Mouse (Mus musculus) lung, embryonic 15.5 days (tissue): ENCODE results near the gene Tmco4. TPM values are rescaled to one million over a fixed set of nuclear protein-coding genes. Genes with fewer than 3 reads are reported as not detected.

Experiments
- ATAC-seq: fragments of 200-750 bp; cut with Nextera tagmentation; 2 replicates; pipeline ENCODE4 v1.8.0; 2017; ENCODE audit warnings: moderate number of reproducible peaks, borderline replicate concordance; ENCODE audit not compliant: low FRiP score, low TSS enrichment; ENCODE audit errors: extremely low read depth
- H3K27ac ChIP-seq: fragments of 300-500 bp; sonication (generic); 2 replicates; pipeline ENCODE4 v1.5.1; 2015; ENCODE audit warnings: moderate library complexity, mild to moderate bottlenecking, inconsistent platforms
- H3K27me3 ChIP-seq: fragments of 300-500 bp; sonication (generic); 2 replicates; pipeline ENCODE4 v1.6.1; 2015; ENCODE audit warnings: inconsistent platforms
- H3K36me3 ChIP-seq: fragments of 300-500 bp; sonication (generic); 2 replicates; pipeline ENCODE4 v1.6.1; 2015; ENCODE audit warnings: inconsistent platforms
- H3K4me1 ChIP-seq: fragments of 300-500 bp; sonication (generic); 2 replicates; pipeline ENCODE4 v1.6.1; 2015; ENCODE audit warnings: inconsistent platforms
- H3K4me2 ChIP-seq: fragments of 300-500 bp; sonication (generic); 2 replicates; pipeline ENCODE4 v1.6.1; 2015; ENCODE audit warnings: inconsistent platforms, mild to moderate bottlenecking, moderate library complexity
- H3K4me3 ChIP-seq: fragments of 300-500 bp; sonication (generic); 2 replicates; pipeline ENCODE4 v1.5.1; 2015; ENCODE audit warnings: mild to moderate bottlenecking, inconsistent platforms
- H3K9ac ChIP-seq: fragments of 300-500 bp; sonication (generic); 2 replicates; pipeline ENCODE4 v1.6.1; 2015; ENCODE audit warnings: inconsistent platforms
- H3K9me3 ChIP-seq: fragments of 300-500 bp; sonication (generic); 2 replicates; pipeline ENCODE4 v1.6.1; 2016; ENCODE audit warnings: inconsistent platforms
- WGBS: fragments of 180-500 bp; shearing (Covaris S2); methylation state at CpG from one replicate; pipeline ENCODE4 v1.1.7; 2015; 5-methylcytosine and 5-hydroxymethylcytosine counted together
- polyA plus RNA-seq: library from polyadenylated mRNA; unstranded; fragments of >200 nt; fragmentation: Nextera tagmentation; extraction: Ambion mirVana; gene quantifications from 2 replicates; pipeline ENCODE4 v1.2.1, GENCODE M21; 2015

The Tmco4 gene
- polyA plus RNA-seq, 1 experiment from 2014 or later: 5.4 TPM

GRCm38 (mm10) chr4:139046354-139046753, 73.7 kb downstream of the Tmco4 start:
- no peak overlapping the region for H3K4me3 ChIP-seq
- no peak overlapping the region for H3K27ac ChIP-seq
- no peaks in the 10 kb centered on the region for H3K9me3 ChIP-seq
- H3K27me3 ChIP-seq: no peaks in the 10 kb centered on the region
- no peaks in the 10 kb centered on the region for H3K36me3 ChIP-seq
- no peak overlapping the region for H3K9ac ChIP-seq
- H3K4me1 ChIP-seq: no peaks in the 10 kb centered on the region
- H3K4me2 ChIP-seq: no peak overlapping the region
- no peak for ATAC-seq
- 62% methylated on average over 5 of the region's 5 CpGs for WGBS

- no peak for ATAC-seq
- no peak overlapping the region for H3K4me3 ChIP-seq
- H3K9ac ChIP-seq: no peak overlapping the region
- no peaks in the 10 kb centered on the region for H3K27me3 ChIP-seq
- H3K27ac ChIP-seq: no peak overlapping the region
- no peaks in the 10 kb centered on the region for H3K4me1 ChIP-seq
- H3K9me3 ChIP-seq: no peaks in the 10 kb centered on the region
- H3K4me2 ChIP-seq: no peak overlapping the region
- WGBS: 67% methylated on average over 6 of the region's 6 CpGs
- no peaks in the 10 kb centered on the region for H3K36me3 ChIP-seq
Observed at GRCm38 (mm10) chr4:139048518-139048917, 75.8 kb downstream of the Tmco4 start.

GRCm38 (mm10) chr4:139052796-139053195, 80.1 kb downstream of the Tmco4 start:
- H3K27ac ChIP-seq: no peak overlapping the region
- no peaks in the 10 kb centered on the region for H3K27me3 ChIP-seq
- H3K4me3 ChIP-seq: no peak overlapping the region
- no peaks in the 10 kb centered on the region for H3K9me3 ChIP-seq
- no peaks in the 10 kb centered on the region for H3K4me1 ChIP-seq
- no peaks in the 10 kb centered on the region for H3K36me3 ChIP-seq
- H3K9ac ChIP-seq: no peak overlapping the region
- no peak overlapping the region for H3K4me2 ChIP-seq
- ATAC-seq: no peak
- 79% methylated on average over 7 of the region's 7 CpGs for WGBS

GRCm38 (mm10) chr4:139053391-139053790, 80.7 kb downstream of the Tmco4 start:
- Histone ChIP-seq H3K9ac (no peak overlapping the region), H3K4me1 (no peaks in the 10 kb centered on the region), H3K9me3 (no peaks in the 10 kb centered on the region), H3K4me3 (no peak overlapping the region), H3K4me2 (no peak overlapping the region), H3K36me3 (no peaks in the 10 kb centered on the region), H3K27ac (no peak overlapping the region), H3K27me3 (no peaks in the 10 kb centered on the region)
- WGBS: 35% methylated on average over 5 of the region's 5 CpGs
- ATAC-seq: no peak

GRCm38 (mm10) chr4:139054300-139054923, 81.7 kb downstream of the Tmco4 start:
- no peaks in the 10 kb centered on the region for H3K4me1 ChIP-seq
- H3K4me2 ChIP-seq: no peak overlapping the region
- no peaks in the 10 kb centered on the region for H3K9me3 ChIP-seq
- no peaks in the 10 kb centered on the region for H3K36me3 ChIP-seq
- H3K9ac ChIP-seq: no peak overlapping the region
- WGBS: 49% methylated on average over 9 of the region's 9 CpGs
- no peaks in the 10 kb centered on the region for H3K27me3 ChIP-seq
- H3K4me3 ChIP-seq: no peak overlapping the region
- no peak overlapping the region for H3K27ac ChIP-seq
- no peak for ATAC-seq

- H3K27me3 ChIP-seq: no peaks in the 10 kb centered on the region
- no peaks in the 10 kb centered on the region for H3K36me3 ChIP-seq
- H3K27ac ChIP-seq: no peak overlapping the region
- H3K9me3 ChIP-seq: no peaks in the 10 kb centered on the region
- ATAC-seq: no peak
- no peak overlapping the region for H3K9ac ChIP-seq
- WGBS: 74% methylated on average over 4 of the region's 4 CpGs
- no peak overlapping the region for H3K4me2 ChIP-seq
- no peaks in the 10 kb centered on the region for H3K4me1 ChIP-seq
- no peak overlapping the region for H3K4me3 ChIP-seq
Observed at GRCm38 (mm10) chr4:139055336-139055735, 82.6 kb downstream of the Tmco4 start.

GRCm38 (mm10) chr4:139055744-139056143, 83.1 kb downstream of the Tmco4 start:
- no peaks in the 10 kb centered on the region for H3K27me3 ChIP-seq

GRCm38 (mm10) chr4:139057291-139057690, 84.6 kb downstream of the Tmco4 start:
- Histone ChIP-seq H3K9ac (no peak overlapping the region), H3K9me3 (no peaks in the 10 kb centered on the region), H3K36me3 (no peaks in the 10 kb centered on the region), H3K4me3 (no peak overlapping the region), H3K4me2 (no peak overlapping the region), H3K27me3 (no peaks in the 10 kb centered on the region), H3K4me1 (no peaks in the 10 kb centered on the region), H3K27ac (no peak overlapping the region)
- WGBS: 59% methylated on average over 5 of the region's 5 CpGs
- no peak for ATAC-seq

More at GRCm38 (mm10) chr4:139055744-139056143, 83.1 kb downstream of the Tmco4 start:
- no peak overlapping the region for H3K27ac ChIP-seq
- WGBS: 66% methylated on average over 3 of the region's 3 CpGs
- H3K4me2 ChIP-seq: no peak overlapping the region
- H3K9me3 ChIP-seq: no peaks in the 10 kb centered on the region
- H3K4me3 ChIP-seq: no peak overlapping the region
- no peak for ATAC-seq
- no peaks in the 10 kb centered on the region for H3K36me3 ChIP-seq
- H3K9ac ChIP-seq: no peak overlapping the region
- no peaks in the 10 kb centered on the region for H3K4me1 ChIP-seq

GRCm38 (mm10) chr4:139058029-139058428, 85.3 kb downstream of the Tmco4 start:
- Histone ChIP-seq H3K36me3 (no peaks in the 10 kb centered on the region), H3K4me3 (no peak overlapping the region), H3K4me1 (no peaks in the 10 kb centered on the region), H3K27me3 (no peaks in the 10 kb centered on the region), H3K9me3 (no peaks in the 10 kb centered on the region), H3K9ac (no peak overlapping the region), H3K4me2 (no peak overlapping the region), H3K27ac (no peak overlapping the region)
- no peak for ATAC-seq
- 83% methylated on average over 5 of the region's 5 CpGs for WGBS

- Histone ChIP-seq H3K9me3 (no peaks in the 10 kb centered on the region), H3K36me3 (no peaks in the 10 kb centered on the region), H3K9ac (no peak overlapping the region), H3K4me1 (no peaks in the 10 kb centered on the region), H3K4me3 (no peak overlapping the region), H3K27me3 (no peaks in the 10 kb centered on the region), H3K4me2 (no peak overlapping the region), H3K27ac (no peak overlapping the region)
- no peak for ATAC-seq
- 6% methylated on average over 7 of the region's 7 CpGs for WGBS
Observed at GRCm38 (mm10) chr4:139059569-139059968, 86.9 kb downstream of the Tmco4 start.

GRCm38 (mm10) chr4:139064831-139065230, 92.1 kb downstream of the Tmco4 start:
- H3K27me3 ChIP-seq: no peaks in the 10 kb centered on the region; the same call in 1 of the 2 replicates

GRCm38 (mm10) chr4:139068287-139068686, 95.6 kb downstream of the Tmco4 start:
- H3K9ac ChIP-seq: no peak overlapping the region
- H3K4me1 ChIP-seq: no peaks in the 10 kb centered on the region
- H3K27ac ChIP-seq: no peak overlapping the region
- H3K4me3 ChIP-seq: no peak overlapping the region
- H3K9me3 ChIP-seq: no peaks in the 10 kb centered on the region
- H3K36me3 ChIP-seq: no peaks in the 10 kb centered on the region
- no peak overlapping the region for H3K4me2 ChIP-seq
- peaks cover 17% of the 10 kb centered on the region for H3K27me3 ChIP-seq
- 22% methylated on average over 4 of the region's 4 CpGs for WGBS
- no peak for ATAC-seq

More at GRCm38 (mm10) chr4:139064831-139065230, 92.1 kb downstream of the Tmco4 start:
- Histone ChIP-seq H3K4me3 (no peak overlapping the region), H3K4me2 (no peak overlapping the region), H3K9me3 (no peaks in the 10 kb centered on the region), H3K4me1 (no peaks in the 10 kb centered on the region), H3K36me3 (no peaks in the 10 kb centered on the region), H3K9ac (no peak overlapping the region), H3K27ac (no peak overlapping the region)
- WGBS: 88% methylated on average over 5 of the region's 5 CpGs
- ATAC-seq: no peak

- Histone ChIP-seq H3K27ac (no peak overlapping the region), H3K4me2 (peak overlapping the region; percentile 97), H3K27me3 (peaks cover 66% of the 10 kb centered on the region), H3K4me3 (peak overlapping the region; percentile 51; the same call in 1 of the 2 replicates), H3K9me3 (no peaks in the 10 kb centered on the region), H3K9ac (no peak overlapping the region), H3K36me3 (no peaks in the 10 kb centered on the region), H3K4me1 (peaks cover 15% of the 10 kb centered on the region)
- 21% methylated on average over 29 of the region's 29 CpGs for WGBS
- ATAC-seq: no peak
Observed at GRCm38 (mm10) chr4:139074060-139074459, 101.4 kb downstream of the Tmco4 start.
